Mouse (Mus musculus): ENCODE data around the gene Gm20661. TPM values are rescaled to one million over a fixed set of nuclear protein-coding genes. Genes with fewer than 3 reads are reported as not detected.

Gm20661 gene
- polyA plus RNA-seq, 1 experiment = not detected

- Histone ChIP-seq H3K36me3 (ENCODE audit: control insufficient read depth, insufficient read depth) (no peaks in the 10 kb centered on the region), H3K27me3 (ENCODE audit: control insufficient read depth, insufficient read depth, insufficient read length) (no peaks in the 10 kb centered on the region), H3K79me2 (ENCODE audit: control insufficient read depth, insufficient read depth) (peaks cover 31% of the 10 kb centered on the region), H3ac (ENCODE audit: control insufficient read depth, insufficient read length) (peak overlapping the region; percentile 18), H3K4me3 (peak overlapping the region; percentile 70), H3K4me2 (ENCODE audit: low read depth) (peak overlapping the region; percentile 84)
- TF ChIP-seq USF1 (IDR thresholded peaks at IDR 0.05; ENCODE audit: low read depth) = no peak
- no peak for TF ChIP-seq MAX (IDR thresholded peaks at IDR 0.05; ENCODE audit: low read depth)
- peak; percentile 99 for TF ChIP-seq E2F4 (IDR thresholded peaks at IDR 0.05; ENCODE audit: insufficient read depth)
- TF ChIP-seq TCF3 (IDR thresholded peaks at IDR 0.05; ENCODE audit: insufficient read length, low read depth) = no peak
- peak; percentile 61 for TF ChIP-seq POLR2AphosphoS2 (IDR thresholded peaks at IDR 0.05; ENCODE audit: insufficient read length, low read depth)
- TF ChIP-seq REST (IDR thresholded peaks at IDR 0.05; ENCODE audit: insufficient read depth, insufficient read length) = no peak
- TF ChIP-seq POLR2A (IDR thresholded peaks at IDR 0.05; ENCODE audit: insufficient read length, low read depth) = peak; percentile 71
- no peak for TF ChIP-seq MYOG (IDR thresholded peaks at IDR 0.05; ENCODE audit: control insufficient read depth in 1 of 3, insufficient read depth in 1 of 3, insufficient read length in 2 of 3, low read depth in 2 of 3)
Observed at GRCm38 (mm10) chr9:107950460-107951355, 32.1 kb upstream of the Gm20661 start.

DNA sequence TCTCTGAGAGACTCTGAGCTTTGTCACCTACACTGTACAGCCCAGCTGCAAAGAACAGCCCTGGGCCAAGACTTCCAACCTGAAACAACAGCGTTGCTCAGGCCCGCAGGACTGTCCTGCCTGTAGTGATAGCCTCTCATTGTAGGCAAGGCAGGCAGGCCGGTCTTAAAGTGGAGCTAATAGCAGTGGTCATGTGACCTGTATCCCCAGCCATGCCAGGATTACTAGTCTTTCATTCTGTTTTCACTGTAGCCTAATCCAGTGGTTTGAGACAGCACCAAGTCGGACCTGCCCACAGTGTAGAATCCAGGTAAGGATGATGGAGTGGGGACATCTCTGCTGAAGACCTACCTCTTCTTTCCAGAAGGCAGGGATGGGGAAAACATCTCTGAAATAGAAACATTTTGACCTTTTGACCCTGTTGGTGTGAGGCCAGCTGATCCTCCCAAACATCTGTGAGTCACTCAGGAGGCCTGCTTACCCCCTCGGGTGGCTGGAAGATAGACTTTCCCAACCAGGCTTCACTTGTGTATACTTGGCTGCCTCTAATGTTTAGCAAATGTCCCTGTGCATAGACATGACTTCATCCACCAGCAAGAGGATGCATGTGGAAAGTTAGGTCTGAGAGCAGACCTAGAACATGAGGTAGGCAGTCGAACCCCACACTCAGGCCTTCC is 27.1 kb upstream of the Gm20661 start:
- no peaks in the 10 kb centered on the region for H3K36me3 ChIP-seq (ENCODE audit: control insufficient read depth, insufficient read depth)
- no peak for TF ChIP-seq MYOD1 (IDR thresholded peaks at IDR 0.05; ENCODE audit: control insufficient read depth in 1 of 3, insufficient read length in 2 of 3, low read depth in 2 of 3)
- peak; percentile 54 for TF ChIP-seq USF1 (IDR thresholded peaks at IDR 0.05; ENCODE audit: low read depth)

GRCm38 (mm10) chr9:107957141-107957540 is 25.7 kb upstream of the Gm20661 start:
- H3K27me3 ChIP-seq (ENCODE audit: control insufficient read depth, insufficient read depth, insufficient read length) = no peaks in the 10 kb centered on the region
- H3K4me3 ChIP-seq = no peak overlapping the region
- no peaks in the 10 kb centered on the region for H3K36me3 ChIP-seq (ENCODE audit: control insufficient read depth, insufficient read depth)
- no peak overlapping the region for H3K4me2 ChIP-seq (ENCODE audit: low read depth)
- peaks cover 19% of the 10 kb centered on the region for H3K79me2 ChIP-seq (ENCODE audit: control insufficient read depth, insufficient read depth)
- no peak for TF ChIP-seq MYOG (IDR thresholded peaks at IDR 0.05; ENCODE audit: control insufficient read depth in 1 of 3, insufficient read depth in 1 of 3, insufficient read length in 2 of 3, low read depth in 2 of 3)
- no peak for TF ChIP-seq POLR2A (IDR thresholded peaks at IDR 0.05; ENCODE audit: insufficient read length, low read depth)
- no peak for TF ChIP-seq SRF (IDR thresholded peaks at IDR 0.05; ENCODE audit: control insufficient read depth, insufficient read length, low read depth)
- no peak for TF ChIP-seq USF1 (IDR thresholded peaks at IDR 0.05; ENCODE audit: low read depth)
- no peak for TF ChIP-seq E2F4 (IDR thresholded peaks at IDR 0.05; ENCODE audit: insufficient read depth)
- TF ChIP-seq TCF12 (IDR thresholded peaks at IDR 0.05; ENCODE audit: insufficient read depth, poor library complexity, severe bottlenecking) = no peak
- H3ac ChIP-seq (ENCODE audit: control insufficient read depth, insufficient read length) = no peak overlapping the region

More for the DNA sequence above, 27.1 kb upstream of the Gm20661 start:
- no peak overlapping the region for H3K4me2 ChIP-seq (ENCODE audit: low read depth)
- peaks cover 31% of the 10 kb centered on the region for H3K79me2 ChIP-seq (ENCODE audit: control insufficient read depth, insufficient read depth)
- H3ac ChIP-seq (ENCODE audit: control insufficient read depth, insufficient read length) = no peak overlapping the region
- no peak overlapping the region for H3K4me3 ChIP-seq
- H3K27me3 ChIP-seq (ENCODE audit: control insufficient read depth, insufficient read depth, insufficient read length) = no peaks in the 10 kb centered on the region

- no peaks in the 10 kb centered on the region for H3K36me3 ChIP-seq (ENCODE audit: control insufficient read depth, insufficient read depth)
Observed at GRCm38 (mm10) chr9:107959896-107960295, 23.0 kb upstream of the Gm20661 start.

GRCm38 (mm10) chr9:107960928-107961327 is 21.9 kb upstream of the Gm20661 start:
- no peaks in the 10 kb centered on the region for H3K79me2 ChIP-seq (ENCODE audit: control insufficient read depth, insufficient read depth)
- no peak overlapping the region for H3K4me2 ChIP-seq (ENCODE audit: low read depth)
- no peaks in the 10 kb centered on the region for H3K36me3 ChIP-seq (ENCODE audit: control insufficient read depth, insufficient read depth)
- H3ac ChIP-seq (ENCODE audit: control insufficient read depth, insufficient read length) = no peak overlapping the region
- no peak overlapping the region for H3K4me3 ChIP-seq
- H3K27me3 ChIP-seq (ENCODE audit: control insufficient read depth, insufficient read depth, insufficient read length) = no peaks in the 10 kb centered on the region
- no peak for TF ChIP-seq MAX (IDR thresholded peaks at IDR 0.05; ENCODE audit: low read depth)
- no peak for TF ChIP-seq TCF3 (IDR thresholded peaks at IDR 0.05; ENCODE audit: insufficient read length, low read depth)
- TF ChIP-seq USF1 (IDR thresholded peaks at IDR 0.05; ENCODE audit: low read depth) = no peak
- TF ChIP-seq MYOG (IDR thresholded peaks at IDR 0.05; ENCODE audit: control insufficient read depth in 1 of 3, insufficient read depth in 1 of 3, insufficient read length in 2 of 3, low read depth in 2 of 3) = no peak
- TF ChIP-seq POLR2A (IDR thresholded peaks at IDR 0.05; ENCODE audit: insufficient read length, low read depth) = no peak
- no peak for TF ChIP-seq CEBPB (IDR thresholded peaks at IDR 0.05; ENCODE audit: insufficient read depth, poor library complexity, severe bottlenecking)
- no peak for TF ChIP-seq TCF12 (IDR thresholded peaks at IDR 0.05; ENCODE audit: insufficient read depth, poor library complexity, severe bottlenecking)
- no peak for TF ChIP-seq REST (IDR thresholded peaks at IDR 0.05; ENCODE audit: insufficient read depth, insufficient read length)
- no peak for TF ChIP-seq E2F4 (IDR thresholded peaks at IDR 0.05; ENCODE audit: insufficient read depth)
- TF ChIP-seq SRF (IDR thresholded peaks at IDR 0.05; ENCODE audit: control insufficient read depth, insufficient read length, low read depth) = no peak
- TF ChIP-seq MYOD1 (IDR thresholded peaks at IDR 0.05; ENCODE audit: control insufficient read depth in 1 of 3, insufficient read length in 2 of 3, low read depth in 2 of 3) = no peak
- TF ChIP-seq POLR2AphosphoS2 (IDR thresholded peaks at IDR 0.05; ENCODE audit: insufficient read length, low read depth) = no peak

More at GRCm38 (mm10) chr9:107959896-107960295, 23.0 kb upstream of the Gm20661 start:
- Histone ChIP-seq H3K4me2 (ENCODE audit: low read depth) (no peak overlapping the region), H3K27me3 (ENCODE audit: control insufficient read depth, insufficient read depth, insufficient read length) (no peaks in the 10 kb centered on the region), H3ac (ENCODE audit: control insufficient read depth, insufficient read length) (no peak overlapping the region), H3K4me3 (no peak overlapping the region), H3K79me2 (ENCODE audit: control insufficient read depth, insufficient read depth) (no peaks in the 10 kb centered on the region)
- TF ChIP-seq TCF3 (IDR thresholded peaks at IDR 0.05; ENCODE audit: insufficient read length, low read depth) = no peak
- no peak for TF ChIP-seq SRF (IDR thresholded peaks at IDR 0.05; ENCODE audit: control insufficient read depth, insufficient read length, low read depth)
- TF ChIP-seq POLR2AphosphoS2 (IDR thresholded peaks at IDR 0.05; ENCODE audit: insufficient read length, low read depth) = no peak
- no peak for TF ChIP-seq MYOG (IDR thresholded peaks at IDR 0.05; ENCODE audit: control insufficient read depth in 1 of 3, insufficient read depth in 1 of 3, insufficient read length in 2 of 3, low read depth in 2 of 3)
- TF ChIP-seq E2F4 (IDR thresholded peaks at IDR 0.05; ENCODE audit: insufficient read depth) = no peak
- no peak for TF ChIP-seq MAX (IDR thresholded peaks at IDR 0.05; ENCODE audit: low read depth)
- TF ChIP-seq USF1 (IDR thresholded peaks at IDR 0.05; ENCODE audit: low read depth) = no peak
- TF ChIP-seq TCF12 (IDR thresholded peaks at IDR 0.05; ENCODE audit: insufficient read depth, poor library complexity, severe bottlenecking) = no peak
- TF ChIP-seq REST (IDR thresholded peaks at IDR 0.05; ENCODE audit: insufficient read depth, insufficient read length) = no peak
- no peak for TF ChIP-seq MYOD1 (IDR thresholded peaks at IDR 0.05; ENCODE audit: control insufficient read depth in 1 of 3, insufficient read length in 2 of 3, low read depth in 2 of 3)
- TF ChIP-seq CEBPB (IDR thresholded peaks at IDR 0.05; ENCODE audit: insufficient read depth, poor library complexity, severe bottlenecking) = no peak
- TF ChIP-seq POLR2A (IDR thresholded peaks at IDR 0.05; ENCODE audit: insufficient read length, low read depth) = no peak

All from myocyte (in vitro differentiated cells).